Mouse (Mus musculus): Measurements from ENCODE around the gene D430041D05Rik.

GRCm38 (mm10) chr2:104283401-104283955 lies 127.3 kb downstream of the D430041D05Rik start:
- TF ChIP-seq GATA1 (IDR thresholded peaks at IDR 0.05; ENCODE audit: low read length) (no peak), TAL1 (IDR thresholded peaks at IDR 0.05; ENCODE audit: low read length) (no peak)

Data from erythroblast, embryonic 14.5 days (primary cell).